25 mouse cellular contexts compared by ENCODE assay signal in the genomic region with DNA sequence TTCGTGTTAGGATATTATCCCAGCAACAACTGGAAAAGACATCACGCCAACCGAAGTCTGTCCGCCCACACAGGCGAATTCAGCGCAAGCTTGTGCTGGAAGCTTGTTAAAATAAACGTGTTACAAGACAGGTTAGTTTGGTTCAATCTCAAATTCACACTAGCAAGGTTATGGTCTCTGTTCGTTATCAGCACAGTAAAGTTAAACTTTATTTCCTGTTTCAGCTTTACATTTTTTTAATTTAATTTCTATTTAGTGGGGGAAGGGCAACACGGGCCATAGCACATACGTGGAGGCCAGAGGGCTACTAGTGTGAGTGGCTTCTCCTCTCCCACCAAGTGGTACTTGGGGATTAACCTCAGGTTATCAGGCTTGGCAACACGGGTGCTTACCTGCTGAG.
"Had no signal": no experiment of that assay in that cellular context is flagged by ENCODE, and none has a peak within 500 bp of the region (broad histone marks: within the 10 kb centered on the region; RNA-seq: fewer than 3 reads in every experiment).

No protein-coding gene starts in this region.

- H3K27ac ChIP-seq: heart, adult 2 months; heart, embryonic 13.5 days; heart, embryonic 15.5 days; hindbrain, embryonic 13.5 days; hindbrain, embryonic 15.5 days; hindbrain, postnatal 0 days; kidney, embryonic 15.5 days; kidney, postnatal 0 days; limb, embryonic 13.5 days; limb, embryonic 15.5 days had no signal

- H3K9ac ChIP-seq: heart, embryonic 13.5 days; heart, embryonic 15.5 days; hindbrain, embryonic 13.5 days; hindbrain, embryonic 15.5 days; kidney, embryonic 15.5 days; limb, embryonic 13.5 days; limb, embryonic 15.5 days had no signal

- H3K9me3 ChIP-seq: heart, embryonic 13.5 days; heart, embryonic 15.5 days; hindbrain, embryonic 13.5 days; hindbrain, embryonic 15.5 days; kidney, embryonic 15.5 days; limb, embryonic 13.5 days; limb, embryonic 15.5 days had no signal

- H3K36me3 ChIP-seq: heart, embryonic 13.5 days; heart, embryonic 15.5 days; hindbrain, embryonic 13.5 days; hindbrain, embryonic 15.5 days; kidney, embryonic 15.5 days; limb, embryonic 13.5 days; limb, embryonic 15.5 days had no signal

- H3K4me3 ChIP-seq: heart, adult 2 months; heart, embryonic 13.5 days; heart, embryonic 15.5 days; hindbrain, embryonic 13.5 days; hindbrain, embryonic 15.5 days; kidney, embryonic 15.5 days; limb, embryonic 13.5 days; limb, embryonic 15.5 days had no signal

- H3K4me2 ChIP-seq: heart, embryonic 11.5 days; heart, embryonic 13.5 days; heart, embryonic 15.5 days; hindbrain, embryonic 13.5 days; hindbrain, embryonic 15.5 days; kidney, embryonic 15.5 days; limb, embryonic 13.5 days; limb, embryonic 15.5 days; liver, embryonic 11.5 days had no signal

- ATAC-seq: hindbrain, postnatal 0 days; intestine, embryonic 16.5 days had no signal

- DNase-seq: gastrocnemius, postnatal 14 days; gastrocnemius, postnatal 36 days; heart, adult 2 months; heart, postnatal 14 days; heart, postnatal 36 days; kidney, adult 11 months; kidney, adult 2 months; kidney, adult 9 months; kidney, postnatal 14 days; kidney, postnatal 36 days; layer of hippocampus, adult 9-11 months; layer of hippocampus, postnatal 36 days; left cerebral cortex, postnatal 4 days had no signal

- H3K27me3 ChIP-seq: heart, embryonic 13.5 days; heart, embryonic 15.5 days; hindbrain, embryonic 15.5 days; kidney, embryonic 15.5 days; limb, embryonic 13.5 days; limb, embryonic 15.5 days had no signal

- H3K4me1 ChIP-seq: heart, embryonic 15.5 days; hindbrain, embryonic 13.5 days; hindbrain, embryonic 15.5 days; kidney, embryonic 15.5 days; limb, embryonic 13.5 days; limb, embryonic 15.5 days had no signal
